Mouse (Mus musculus) CD4-positive naive resting alpha-beta T cell, adult 57 days (primary cell): ENCODE results near the gene Fbh1. TPM values are rescaled to one million over a fixed set of nuclear protein-coding genes. Genes with fewer than 3 reads are reported as not detected.

Source experiments
- total RNA-seq: library from RNA; stranded (reverse); gene quantifications from one replicate; pipeline ENCODE4 v1.2.4, GENCODE M21; 2023

Fbh1 gene
- 53.9 TPM for total RNA-seq

DNA sequence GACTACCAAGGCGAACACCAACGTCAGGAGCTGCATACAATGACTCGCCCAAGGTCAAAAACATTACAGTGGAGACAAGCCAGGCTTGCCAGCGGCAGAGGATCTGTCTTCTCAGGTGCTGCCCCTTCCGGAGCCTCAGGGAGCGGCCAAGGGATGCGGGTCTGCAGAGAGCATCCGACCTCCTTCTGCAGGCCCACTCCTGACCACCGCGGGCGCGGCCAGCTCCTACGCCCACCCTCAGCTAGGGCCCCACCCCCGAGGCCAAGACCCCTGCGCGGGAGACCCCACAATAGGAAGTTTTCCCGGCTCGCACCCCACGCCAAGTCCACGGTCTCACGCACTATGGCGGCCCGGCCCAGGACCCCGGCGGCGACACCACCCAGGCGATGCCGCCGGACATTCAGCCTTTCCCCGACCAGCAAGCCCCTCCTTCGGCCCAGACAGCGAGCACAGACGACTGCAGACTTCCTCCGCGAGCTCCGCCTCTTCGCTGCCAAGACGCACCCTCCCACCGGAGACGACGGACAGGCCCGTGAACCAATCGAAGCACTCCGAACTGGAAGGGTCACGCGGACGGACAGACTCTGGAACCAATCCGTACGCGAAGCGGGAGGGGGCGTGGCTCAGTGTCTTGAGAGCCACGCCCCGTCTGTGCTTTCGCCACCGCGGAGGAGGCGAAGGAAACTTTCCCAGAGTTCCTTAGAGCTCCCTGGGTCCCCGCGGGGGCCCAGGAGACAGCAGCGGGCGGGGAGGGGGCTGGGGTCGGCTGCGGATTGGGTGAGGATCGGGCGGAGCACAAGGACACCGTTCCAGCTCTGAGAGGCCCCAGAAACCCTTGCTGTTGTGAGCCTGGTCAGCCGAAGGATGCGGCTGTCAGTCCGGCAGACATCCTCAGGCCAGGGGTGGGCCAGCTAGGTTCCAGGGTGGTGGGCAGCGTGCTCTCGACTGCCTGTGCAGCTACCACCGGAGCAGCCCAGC is at the start of gene Fbh1, which contains the start of gene Ankrd16:
Gene Fbh1 (minus strand): TSS at position 492 of the 978 bp plus-strand sequence.
Gene Ankrd16 (plus strand): TSS at position 786 of the 978 bp plus-strand sequence.

DNA sequence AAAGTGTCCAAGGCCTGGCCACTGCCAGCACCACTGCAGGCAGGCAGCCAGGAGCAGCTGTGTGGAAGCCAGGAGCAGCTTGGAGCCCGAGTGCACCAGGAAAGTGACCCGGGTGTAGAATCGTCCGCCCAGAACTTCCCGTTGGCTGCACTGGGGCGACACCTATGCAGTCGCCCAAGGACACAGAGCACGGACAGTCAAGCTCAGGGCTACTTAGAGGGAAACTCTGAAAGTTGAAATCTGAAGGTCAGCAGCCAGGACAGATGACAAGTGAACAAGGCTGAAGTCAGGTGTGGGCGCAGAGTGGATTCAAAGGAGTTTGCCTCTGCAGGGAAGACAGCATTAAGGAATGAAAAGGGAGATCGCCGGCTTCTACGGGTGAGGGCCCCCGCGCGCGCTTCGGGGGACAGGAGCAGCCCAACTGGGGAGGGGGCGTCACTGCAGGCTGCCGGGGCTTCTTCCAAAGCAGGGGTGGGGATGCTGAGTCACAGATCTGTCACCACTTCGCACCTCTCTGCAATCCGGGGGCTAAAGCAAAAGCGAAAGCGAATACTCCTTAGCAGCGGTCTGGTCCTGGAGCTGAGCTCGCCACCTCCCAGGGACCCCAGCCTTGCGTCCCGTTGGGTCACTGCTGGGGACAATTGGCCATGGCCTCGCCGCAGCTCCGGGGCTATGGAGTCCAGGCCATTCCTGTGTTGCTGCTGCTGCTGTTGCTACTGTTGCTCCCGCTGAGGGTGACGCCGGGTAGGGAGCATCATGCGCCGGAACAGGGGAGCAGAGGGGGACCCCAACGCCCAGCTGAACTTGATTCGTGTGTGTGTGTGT is 72.0 kb downstream of the Fbh1 start, which contains the start of gene Il15ra:
Gene Il15ra (plus strand): TSS at position 90 of the 825 bp plus-strand sequence.

Other genes starting within 250 kb of the Fbh1 start
- 34.3 TPM for gene Pfkfb3, start 223.5 kb downstream of the Fbh1 start, total RNA-seq
- 145 TPM for gene Rbm17, start 173.4 kb downstream of the Fbh1 start, total RNA-seq
- not detected for gene Gm17490, start 151.3 kb downstream of the Fbh1 start, total RNA-seq
- gene Il2ra, start 134.8 kb downstream of the Fbh1 start, total RNA-seq, result 8.3 TPM
- gene Il15ra, start 72.3 kb downstream of the Fbh1 start, total RNA-seq, result 7.0 TPM
- gene Ankrd16, start 294 bp upstream of the Fbh1 start, total RNA-seq, result 78.7 TPM